Mouse (Mus musculus) kidney, embryonic 15.5 days (tissue): ENCODE results near the gene Serpina3j. TPM values are rescaled to one million over a fixed set of nuclear protein-coding genes. Genes with fewer than 3 reads are reported as not detected.
"Not testable (repeated sequence)": the region's sequence is repeated elsewhere in the genome, so short reads cannot be mapped to it uniquely, and the experiment has no call there.

Experiments used
- ATAC-seq: fragments of 200-750 bp; cut with Nextera tagmentation; replicated peaks from 2 replicates; pipeline ENCODE4 v1.8.0; 2017; ENCODE audit warnings: moderate TSS enrichment; ENCODE audit not compliant: low FRiP score
- H3K27ac ChIP-seq: fragments of 300-500 bp; sonication (generic); 2 replicates; pipeline ENCODE4 v1.5.1; 2015; ENCODE audit warnings: mild to moderate bottlenecking, inconsistent platforms
- H3K27me3 ChIP-seq: fragments of 300-500 bp; sonication (generic); 2 replicates; pipeline ENCODE4 v1.6.1; 2015; ENCODE audit warnings: inconsistent platforms
- H3K36me3 ChIP-seq: fragments of 300-500 bp; sonication (generic); 2 replicates; pipeline ENCODE4 v1.6.1; 2015; ENCODE audit warnings: inconsistent platforms
- H3K4me1 ChIP-seq: fragments of 300-500 bp; sonication (generic); 2 replicates; pipeline ENCODE4 v1.6.1; 2015; ENCODE audit warnings: inconsistent platforms
- H3K4me2 ChIP-seq: fragments of 300-500 bp; sonication (generic); 2 replicates; pipeline ENCODE4 v1.6.1; 2015; ENCODE audit warnings: moderate library complexity, mild to moderate bottlenecking, inconsistent platforms
- H3K4me3 ChIP-seq: fragments of 300-500 bp; sonication (generic); replicated peaks from 2 replicates; pipeline ENCODE4 v1.5.1; 2015; ENCODE audit warnings: mild to moderate bottlenecking, inconsistent platforms
- H3K9ac ChIP-seq: fragments of 300-500 bp; sonication (generic); 2 replicates; pipeline ENCODE4 v1.6.1; 2015; ENCODE audit warnings: mild to moderate bottlenecking, inconsistent platforms
- H3K9me3 ChIP-seq: fragments of 300-500 bp; sonication (generic); replicated peaks from 2 replicates; pipeline ENCODE4 v1.6.1; 2016; ENCODE audit warnings: inconsistent platforms
- WGBS: fragments of 180-500 bp; shearing (Covaris S2); methylation state at CpG from one replicate; pipeline ENCODE4 v1.1.7; 2015; ENCODE audit warnings: mixed read lengths; 5-methylcytosine and 5-hydroxymethylcytosine counted together
- polyA plus RNA-seq: library from polyadenylated mRNA; unstranded; fragments of >200 nt; fragmentation: Nextera tagmentation; extraction: Ambion mirVana; gene quantifications from 2 replicates; pipeline ENCODE4 v1.2.1, GENCODE M21; 2015

Serpina3j gene
- polyA plus RNA-seq, 1 experiment from 2014 or later: not detected

DNA sequence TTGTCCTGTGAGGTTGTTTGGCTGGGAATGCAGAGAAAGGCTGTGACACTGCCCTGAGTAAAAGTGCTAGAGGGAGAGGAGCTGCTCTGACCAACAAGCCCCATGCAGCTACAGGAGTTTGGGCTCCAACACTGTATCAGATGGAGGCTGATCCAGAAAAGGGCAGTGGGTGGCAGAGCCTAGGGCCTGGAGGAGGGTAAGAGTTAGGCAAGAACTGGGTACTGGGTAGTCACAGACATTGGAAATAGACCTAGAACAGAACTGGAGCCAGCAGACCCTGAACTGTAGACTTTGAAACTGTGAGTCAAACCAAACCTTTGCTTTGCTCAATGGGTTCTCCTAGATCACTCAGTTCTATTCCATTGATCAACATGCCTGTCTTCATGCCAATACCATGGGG lies 22.5 kb downstream of the Serpina3j start:
- not testable (repeated sequence) for H3K4me2 ChIP-seq, H3K27ac ChIP-seq, ATAC-seq, H3K9ac ChIP-seq, H3K4me3 ChIP-seq, H3K9me3 ChIP-seq, H3K4me1 ChIP-seq, H3K27me3 ChIP-seq, H3K36me3 ChIP-seq

DNA sequence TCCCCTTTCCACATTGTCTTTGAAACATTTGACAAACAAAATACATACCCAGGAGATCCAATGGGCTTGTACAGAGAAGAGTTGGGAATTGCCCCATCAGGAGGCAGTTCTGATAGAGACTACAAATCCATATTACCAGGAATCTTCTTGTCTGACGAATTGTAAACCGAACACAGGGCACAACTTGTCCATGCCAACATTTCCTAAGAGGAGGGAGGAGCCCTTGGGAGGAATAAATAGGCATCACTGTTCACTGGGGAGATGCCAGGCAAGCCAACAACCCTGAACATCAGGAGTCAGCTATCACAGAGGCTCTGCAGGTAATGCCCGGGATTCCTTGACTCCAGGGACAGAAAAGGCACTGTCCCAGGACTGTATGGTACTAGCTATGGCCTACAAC lies 23.9 kb downstream of the Serpina3j start, which contains the start of the genes Serpina3k and Serpina3m:
TSS of gene Serpina3k (plus strand) at position 261 of the 400 bp plus-strand sequence.
TSS of gene Serpina3m (plus strand) at position 261 of the 400 bp plus-strand sequence.
- not testable (repeated sequence) for H3K4me2 ChIP-seq, H3K9me3 ChIP-seq, H3K4me3 ChIP-seq, H3K27me3 ChIP-seq, ATAC-seq, H3K4me1 ChIP-seq, H3K27ac ChIP-seq, H3K36me3 ChIP-seq, H3K9ac ChIP-seq
- 88% methylated on average over 3 of the region's 3 CpGs for WGBS

DNA sequence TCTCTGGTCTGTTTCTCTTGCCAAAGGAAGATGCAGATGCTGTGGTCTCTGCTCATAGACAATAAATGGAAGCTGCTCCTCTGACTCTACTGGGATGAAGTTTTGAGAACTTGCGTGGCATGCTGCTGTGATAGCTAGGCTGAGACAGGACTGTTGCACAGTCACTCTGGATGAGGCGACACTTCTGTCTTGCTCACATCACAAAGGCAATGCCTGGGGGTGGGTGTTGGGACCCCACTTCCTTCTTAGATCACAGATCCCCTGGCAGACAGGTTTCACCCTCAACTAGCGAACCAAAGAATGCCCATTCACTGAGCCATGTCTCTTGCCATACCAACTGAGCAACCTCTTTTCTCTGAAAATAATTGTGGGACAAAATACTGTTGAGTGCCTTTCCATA lies 24.4 kb downstream of the Serpina3j start:
- Histone ChIP-seq H3K4me1 (no peaks in the 10 kb centered on the region), H3K9ac (no peak overlapping the region), H3K4me3 (no peak overlapping the region), H3K9me3 (no peaks in the 10 kb centered on the region), H3K36me3 (no peaks in the 10 kb centered on the region), H3K27ac (no peak overlapping the region), H3K27me3 (no peaks in the 10 kb centered on the region), H3K4me2 (no peak overlapping the region)
- 88% methylated on average over 3 of the region's 3 CpGs for WGBS
- ATAC-seq: no peak

DNA sequence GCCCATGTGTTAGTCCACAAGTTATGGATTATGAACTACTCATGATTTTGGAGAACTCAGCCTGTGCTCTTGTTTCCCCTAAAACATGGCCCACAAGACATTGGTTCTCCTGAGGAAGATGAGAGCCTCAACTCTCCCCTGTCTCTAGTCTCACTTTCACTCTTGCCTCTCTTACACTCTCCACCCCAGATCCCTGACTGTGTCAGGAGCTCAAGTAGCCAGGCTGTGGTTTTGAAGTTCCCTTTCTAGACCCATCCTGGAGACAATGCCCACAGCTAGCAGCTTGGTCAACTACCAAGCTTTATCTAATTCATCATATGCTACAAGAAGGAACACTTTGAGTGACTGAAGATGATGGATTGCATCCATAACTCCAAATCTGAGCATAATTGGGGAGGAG lies 28.1 kb downstream of the Serpina3j start:
- not testable (repeated sequence) for ATAC-seq, H3K9ac ChIP-seq, H3K9me3 ChIP-seq, H3K4me1 ChIP-seq, H3K27me3 ChIP-seq, H3K27ac ChIP-seq, H3K4me3 ChIP-seq, H3K36me3 ChIP-seq, H3K4me2 ChIP-seq

DNA sequence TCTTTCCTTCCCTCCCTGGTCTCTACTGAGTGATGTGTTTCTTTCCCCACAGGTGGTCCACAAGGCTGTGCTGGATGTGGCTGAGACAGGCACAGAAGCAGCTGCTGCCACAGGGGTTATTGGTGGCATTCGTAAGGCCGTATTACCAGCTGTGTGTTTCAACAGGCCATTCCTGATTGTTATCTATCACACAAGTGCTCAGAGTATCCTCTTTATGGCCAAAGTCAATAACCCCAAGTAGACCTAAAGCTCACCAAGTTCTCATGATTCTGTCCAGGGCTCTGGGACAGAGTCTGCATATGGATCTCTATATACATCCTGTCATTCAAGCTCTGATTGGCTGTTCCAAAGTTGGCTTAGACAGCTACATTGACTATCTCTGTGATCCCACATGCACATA lies 30.8 kb downstream of the Serpina3j start:
- H3K4me3 ChIP-seq: no peak overlapping the region
- no peak for ATAC-seq
- H3K27ac ChIP-seq: no peak overlapping the region
- H3K27me3 ChIP-seq: no peaks in the 10 kb centered on the region
- no peak overlapping the region for H3K9ac ChIP-seq
- H3K4me1 ChIP-seq: no peaks in the 10 kb centered on the region
- H3K9me3 ChIP-seq: no peaks in the 10 kb centered on the region
- 73% methylated on average over 2 of the region's 2 CpGs for WGBS
- H3K4me2 ChIP-seq: no peak overlapping the region
- H3K36me3 ChIP-seq: no peaks in the 10 kb centered on the region

DNA sequence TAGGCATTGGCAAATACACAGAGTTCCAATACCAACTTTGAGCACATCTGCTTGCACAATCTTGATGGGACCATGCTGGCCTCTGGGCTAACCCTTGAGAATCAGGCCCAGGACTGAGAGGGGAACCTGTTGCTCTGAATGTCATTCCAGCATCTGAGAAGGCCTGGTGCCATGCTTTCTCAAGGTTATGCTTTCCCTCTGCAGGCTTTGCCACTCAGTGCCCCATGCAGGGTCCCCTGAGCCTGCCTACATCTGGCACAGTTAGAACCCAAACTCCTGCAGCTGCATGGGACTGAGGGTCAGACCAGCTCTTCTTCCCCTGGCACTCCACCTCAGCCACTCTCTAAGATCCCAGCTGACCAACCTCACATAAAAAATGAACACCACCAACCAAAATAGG lies 31.4 kb downstream of the Serpina3j start:
- Histone ChIP-seq H3K4me3 (no peak overlapping the region), H3K9ac (no peak overlapping the region), H3K36me3 (no peaks in the 10 kb centered on the region), H3K4me2 (no peak overlapping the region), H3K27ac (no peak overlapping the region), H3K27me3 (no peaks in the 10 kb centered on the region), H3K4me1 (no peaks in the 10 kb centered on the region), H3K9me3 (no peaks in the 10 kb centered on the region)
- ATAC-seq: no peak

DNA sequence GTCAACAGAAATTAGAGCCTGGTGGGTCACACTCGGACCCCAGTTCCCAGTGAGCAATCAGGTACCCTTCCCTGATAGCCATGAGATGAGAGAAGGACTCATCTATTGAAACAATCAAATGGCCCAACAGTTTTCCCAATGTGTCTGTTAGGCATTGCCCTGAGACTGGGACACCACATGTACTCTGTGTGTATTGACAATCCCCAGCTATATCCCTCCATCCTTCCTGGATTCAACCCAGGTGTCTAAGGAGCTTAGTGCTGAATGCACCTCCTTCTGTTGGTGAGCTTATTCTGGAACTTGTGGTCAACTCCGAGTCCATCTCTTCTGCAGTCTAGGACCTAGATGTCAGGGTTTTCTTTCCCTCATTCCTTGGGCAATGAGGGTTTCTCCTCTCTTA lies 32.7 kb downstream of the Serpina3j start:
- Histone ChIP-seq H3K27me3 (no peaks in the 10 kb centered on the region), H3K36me3 (no peaks in the 10 kb centered on the region), H3K9ac (no peak overlapping the region), H3K9me3 (no peaks in the 10 kb centered on the region), H3K4me1 (no peaks in the 10 kb centered on the region), H3K27ac (no peak overlapping the region), H3K4me2 (no peak overlapping the region), H3K4me3 (no peak overlapping the region)
- WGBS: 78% methylated on average over 2 of the region's 2 CpGs
- no peak for ATAC-seq

DNA sequence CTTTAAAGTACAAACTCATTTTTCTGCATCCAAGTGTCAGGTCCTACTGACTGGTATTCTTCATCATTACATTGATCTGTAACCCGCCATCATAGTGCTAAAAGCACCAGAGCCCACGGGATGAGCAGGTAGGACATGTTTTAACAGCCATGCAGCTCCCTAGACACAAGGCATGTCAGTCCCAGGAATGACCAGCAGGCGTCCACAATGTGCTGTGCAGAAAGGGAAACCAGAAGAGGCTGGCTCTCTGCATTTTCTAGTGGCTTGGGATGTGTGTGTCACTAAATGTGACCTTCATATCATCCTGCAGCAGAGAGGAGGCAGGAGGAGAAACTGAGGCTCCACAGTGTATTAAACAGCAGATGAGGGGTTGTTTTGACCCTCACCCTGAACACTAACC lies 37.5 kb downstream of the Serpina3j start:
- 46% methylated on average over 3 of the region's 3 CpGs for WGBS
- H3K36me3 ChIP-seq, H3K9me3 ChIP-seq, H3K4me1 ChIP-seq, H3K27me3 ChIP-seq, H3K4me2 ChIP-seq, H3K9ac ChIP-seq, H3K4me3 ChIP-seq, ATAC-seq, H3K27ac ChIP-seq: not testable (repeated sequence)

DNA sequence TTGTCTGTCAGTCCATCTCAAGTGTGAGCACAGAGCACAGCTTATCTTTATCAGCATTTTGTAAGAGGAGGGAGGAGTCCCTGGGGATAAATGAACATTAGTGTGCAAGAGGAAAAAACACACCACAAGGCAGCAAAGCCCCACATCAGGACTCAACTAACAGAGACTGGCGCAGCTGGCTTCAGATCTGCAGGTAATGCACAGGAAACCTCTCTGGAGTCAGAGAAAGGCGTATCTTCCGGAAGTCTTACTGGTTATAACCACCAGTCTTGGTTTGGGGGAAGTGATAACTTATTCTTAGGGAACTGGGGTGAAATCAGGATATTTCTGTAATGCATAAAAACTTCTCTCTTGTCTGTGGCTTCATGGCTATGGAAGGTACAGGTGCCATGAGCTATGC lies 41.7 kb downstream of the Serpina3j start:
- H3K27ac ChIP-seq: no peak overlapping the region
- H3K4me1 ChIP-seq: no peaks in the 10 kb centered on the region
- H3K9ac ChIP-seq: no peak overlapping the region
- H3K36me3 ChIP-seq: no peaks in the 10 kb centered on the region
- no peak overlapping the region for H3K4me2 ChIP-seq
- ATAC-seq: no peak
- WGBS: 78% methylated on average over 3 of the region's 3 CpGs
- no peaks in the 10 kb centered on the region for H3K9me3 ChIP-seq
- H3K4me3 ChIP-seq: no peak overlapping the region
- no peaks in the 10 kb centered on the region for H3K27me3 ChIP-seq

DNA sequence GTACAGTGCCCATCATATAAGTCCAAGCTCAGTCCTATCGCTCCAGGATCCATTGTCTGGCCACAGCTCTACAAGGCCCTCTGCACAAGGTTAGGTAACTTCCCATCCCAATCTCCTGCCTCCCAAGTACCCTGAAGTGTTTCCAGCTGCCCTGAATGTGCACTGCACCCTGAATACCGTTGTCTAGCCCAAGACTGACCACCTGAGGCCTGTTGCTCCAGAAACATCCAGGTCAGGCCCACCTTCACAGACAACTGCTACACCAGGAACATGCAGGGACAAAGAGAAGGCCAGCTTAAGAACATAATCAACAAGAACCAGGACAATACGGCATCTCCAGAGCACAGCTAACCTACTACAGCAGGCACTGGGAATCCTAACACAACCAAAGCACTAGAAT lies 55.6 kb downstream of the Serpina3j start:
- Histone ChIP-seq H3K27ac (no peak overlapping the region), H3K36me3 (no peaks in the 10 kb centered on the region), H3K9me3 (no peaks in the 10 kb centered on the region), H3K9ac (no peak overlapping the region), H3K4me1 (no peaks in the 10 kb centered on the region), H3K4me3 (no peak overlapping the region), H3K4me2 (no peak overlapping the region), H3K27me3 (no peaks in the 10 kb centered on the region)
- no peak for ATAC-seq
- 90% methylated on average over 3 of the region's 3 CpGs for WGBS

Other genes starting within 250 kb of the Serpina3j start
- gene Serpina5, start 213.4 kb upstream of the Serpina3j start, polyA plus RNA-seq: not detected in 2 replicates
- not detected in 2 replicates for gene Serpina3a, start 201.8 kb upstream of the Serpina3j start, polyA plus RNA-seq
- 0.08 and 0.14 TPM in 2 replicates for gene Serpina3b, start 186.6 kb upstream of the Serpina3j start, polyA plus RNA-seq
- gene Serpina3c, start 160.7 kb upstream of the Serpina3j start, polyA plus RNA-seq: not detected in 2 replicates
- gene Serpina3f, start 100.0 kb upstream of the Serpina3j start, polyA plus RNA-seq: 0.30 TPM in 1 of 2 replicates, not detected in the other
- 8.5 and 8.8 TPM in 2 replicates for gene Serpina3g, start 78.3 kb upstream of the Serpina3j start, polyA plus RNA-seq
- 0.14 and 0.24 TPM in 2 replicates for gene Serpina3i, start 51.4 kb upstream of the Serpina3j start, polyA plus RNA-seq
- not detected in 2 replicates for gene Serpina3k, start 23.9 kb downstream of the Serpina3j start, polyA plus RNA-seq
- gene Serpina3m, start 23.9 kb downstream of the Serpina3j start, polyA plus RNA-seq: not detected in 2 replicates
- 0.08 TPM in 1 of 2 replicates, not detected in the other for gene Serpina3n, start 92.2 kb downstream of the Serpina3j start, polyA plus RNA-seq
- gene Gsc, start 158.8 kb downstream of the Serpina3j start, polyA plus RNA-seq: 0.17 TPM in 1 of 2 replicates, not detected in the other